16 mouse cellular contexts compared by ENCODE assay signal in the genomic region with DNA sequence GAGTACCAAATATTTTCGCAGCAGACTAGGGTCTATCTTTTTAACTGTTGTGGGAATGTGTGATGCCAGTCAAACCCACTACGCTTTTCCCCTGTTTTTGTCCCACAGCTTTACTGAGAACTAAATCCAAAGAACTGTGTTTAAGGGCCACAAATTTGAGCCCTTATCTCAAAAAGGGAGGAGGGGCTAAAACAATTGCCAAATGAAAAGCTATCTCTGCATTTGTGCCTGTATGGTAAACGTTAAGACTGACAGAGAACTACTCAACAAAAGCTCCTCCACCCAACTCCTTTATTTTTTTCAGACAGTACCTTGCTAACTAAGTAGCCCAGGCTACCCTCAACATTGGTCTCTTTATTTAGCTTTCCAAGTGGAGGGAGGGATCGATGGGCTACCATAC. TPM values are rescaled to one million over a fixed set of nuclear protein-coding genes. Genes with fewer than 3 reads are reported as not detected.
A peak's percentile ranks its signal among the peaks of the same experiment; 100 is the strongest.
DNase-seq lines count a peak whose midpoint lies in the region; ATAC-seq and TF ChIP-seq lines count a peak whose summit lies in the region.
"Had no signal": no experiment of that assay in that cellular context is flagged by ENCODE, and none has a peak within 500 bp of the region (broad histone marks: within the 10 kb centered on the region; RNA-seq: fewer than 3 reads in every experiment).

No protein-coding gene starts in this region.

- peak overlapping the region; percentile 44; the same call in 1 of the 2 replicates for H3K27ac ChIP-seq in cerebellum, adult 2 months (ENCODE audit: insufficient read depth, low read length)
- H3K27ac ChIP-seq in hindbrain, postnatal 0 days = peak overlapping the region; percentile 67; the same call in 1 of the 2 replicates
- H3K27ac ChIP-seq in hindbrain, embryonic 11.5 days (ENCODE audit: low read depth, low read length) = no peak overlapping the region
- H3K27ac ChIP-seq in neural tube, embryonic 13.5 days (replicated peaks) = peak overlapping the region; percentile 33; the same call in 1 of the 2 replicates
- H3K27ac ChIP-seq: limb, embryonic 13.5 days had no signal

- no peak overlapping the region for H3K4me2 ChIP-seq in hindbrain, postnatal 0 days (ENCODE audit: low read depth, low read length)
- no peak overlapping the region for H3K4me2 ChIP-seq in hindbrain, embryonic 11.5 days (replicated peaks; ENCODE audit: low read depth, low read length)
- no peak overlapping the region for H3K4me2 ChIP-seq in neural tube, embryonic 13.5 days
- H3K4me2 ChIP-seq: limb, embryonic 13.5 days had no signal

- DNase-seq in cerebellum, adult 2 months = no peak
- no peak for DNase-seq in cerebellum, adult 18-20 months
- DNase-seq in hindbrain, postnatal 0 days (ENCODE audit: low spot score) = no peak
- no peak for DNase-seq in hindbrain, embryonic 11.5 days (ENCODE audit: low spot score)
- DNase-seq in neural tube, embryonic 10.5 days (ENCODE audit: extremely low spot score, low spot score) = no peak
- DNase-seq in frontal cortex, postnatal 25 days (ENCODE audit: low spot score in 2 of 2) = no peak
- no peak for DNase-seq in adipocyte (ENCODE audit: low spot score)
- DNase-seq: adrenal gland, adult 2 months; lung, postnatal 14 days; thymus, postnatal 25 days had no signal

- H3K9me3 ChIP-seq in hindbrain, postnatal 0 days (ENCODE audit: low read length) = no peaks in the 10 kb centered on the region
- no peaks in the 10 kb centered on the region for H3K9me3 ChIP-seq in hindbrain, embryonic 11.5 days (ENCODE audit: control insufficient read depth, low read length)
- H3K9me3 ChIP-seq in neural tube, embryonic 13.5 days = no peaks in the 10 kb centered on the region
- H3K9me3 ChIP-seq: limb, embryonic 13.5 days had no signal

- ATAC-seq in hindbrain, postnatal 0 days = no peak
- ATAC-seq in hindbrain, embryonic 11.5 days (ENCODE audit: low FRiP score) = no peak
- no peak for ATAC-seq in neural tube, embryonic 13.5 days (ENCODE audit: low read depth)

- H3K4me1 ChIP-seq in cerebellum, adult 2 months (ENCODE audit: control insufficient read depth, insufficient read depth, low read length) = no peaks in the 10 kb centered on the region; the same call in 1 of the 2 replicates
- no peaks in the 10 kb centered on the region for H3K4me1 ChIP-seq in hindbrain, postnatal 0 days (ENCODE audit: insufficient read depth, low read length)
- H3K4me1 ChIP-seq in hindbrain, embryonic 11.5 days (replicated peaks; ENCODE audit: control insufficient read depth, insufficient read depth, low read length) = no peaks in the 10 kb centered on the region
- H3K4me1 ChIP-seq in neural tube, embryonic 13.5 days (replicated peaks) = no peaks in the 10 kb centered on the region
- H3K4me1 ChIP-seq: limb, embryonic 13.5 days had no signal

- peaks cover 19% of the 10 kb centered on the region for H3K36me3 ChIP-seq in hindbrain, postnatal 0 days (ENCODE audit: insufficient read depth, low read length)
- peaks cover 10% of the 10 kb centered on the region; the same call in 1 of the 2 replicates for H3K36me3 ChIP-seq in hindbrain, embryonic 11.5 days (ENCODE audit: control insufficient read depth, insufficient read depth, low read length)
- peaks cover 52% of the 10 kb centered on the region for H3K36me3 ChIP-seq in neural tube, embryonic 13.5 days

- no peak for TF ChIP-seq POLR2A in cerebellum, adult 2 months (IDR thresholded peaks at IDR 0.05; ENCODE audit: borderline replicate concordance, insufficient read depth, low read length)

- H3K4me3 ChIP-seq in cerebellum, adult 2 months (replicated peaks; ENCODE audit: insufficient read depth, low read depth, low read length) = no peak overlapping the region
- H3K4me3 ChIP-seq in hindbrain, postnatal 0 days (ENCODE audit: low read length) = no peak overlapping the region
- no peak overlapping the region for H3K4me3 ChIP-seq in hindbrain, embryonic 11.5 days (ENCODE audit: low read depth, low read length)
- no peak overlapping the region for H3K4me3 ChIP-seq in neural tube, embryonic 13.5 days
- H3K4me3 ChIP-seq: limb, embryonic 13.5 days had no signal

- WGBS in cerebellum, adult 2 months = 78% methylated on average over 4 of the region's 4 CpGs
- WGBS in hindbrain, postnatal 0 days = 82% methylated on average over 4 of the region's 4 CpGs
- WGBS in hindbrain, embryonic 11.5 days = 92% methylated on average over 4 of the region's 4 CpGs
- 89% methylated on average over 4 of the region's 4 CpGs for WGBS in neural tube, embryonic 13.5 days

- no peak for TF ChIP-seq CTCF in cerebellum, adult 2 months (IDR thresholded peaks at IDR 0.05; ENCODE audit: borderline replicate concordance, insufficient read depth, low read depth, low read length)
- no peak for TF ChIP-seq CTCF in hindbrain, postnatal 0 days (IDR thresholded peaks at IDR 0.05; ENCODE audit: low read depth)

- H3K27me3 ChIP-seq in cerebellum, adult 2 months (ENCODE audit: control insufficient read depth, insufficient read depth, low read length) = no peaks in the 10 kb centered on the region
- no peaks in the 10 kb centered on the region for H3K27me3 ChIP-seq in hindbrain, postnatal 0 days (ENCODE audit: insufficient read depth, low read length)
- H3K27me3 ChIP-seq in hindbrain, embryonic 11.5 days (ENCODE audit: control insufficient read depth, insufficient read depth, low read length) = no peaks in the 10 kb centered on the region
- no peaks in the 10 kb centered on the region for H3K27me3 ChIP-seq in neural tube, embryonic 13.5 days
- H3K27me3 ChIP-seq: limb, embryonic 13.5 days had no signal

- no peak overlapping the region for H3K9ac ChIP-seq in hindbrain, postnatal 0 days (replicated peaks; ENCODE audit: low read length)
- H3K9ac ChIP-seq in hindbrain, embryonic 11.5 days (ENCODE audit: low read depth, low read length) = no peak overlapping the region
- no peak overlapping the region for H3K9ac ChIP-seq in neural tube, embryonic 13.5 days
- H3K9ac ChIP-seq: limb, embryonic 13.5 days had no signal

RNA-seq across cellular contexts. Expression of a gene that starts 12.6 kb away (rescaled TPM):
- 34.7 and 35.6 TPM in 2 replicates for polyA plus RNA-seq in cerebellum, adult 2 months (2012; rRNA removed)
- 33.5 and 41.5 TPM in 2 replicates for total RNA-seq in hindbrain, postnatal 0 days (2014; rRNA removed)
- polyA plus RNA-seq in hindbrain, postnatal 0 days (2015; fragmentation: Nextera tagmentation; extraction: Ambion mirVana) = 36.6 and 37.4 TPM in 2 replicates
- polyA plus RNA-seq in hindbrain, embryonic 11.5 days (2014; fragmentation: Nextera tagmentation; extraction: Ambion mirVana) = 156 and 159 TPM in 2 replicates
- 76.0 and 77.6 TPM in 2 replicates for polyA plus RNA-seq in neural tube, embryonic 13.5 days (2015; fragmentation: Nextera tagmentation; extraction: Ambion mirVana)

RNA-seq across cellular contexts. Expression of a gene that starts 12.7 kb away (rescaled TPM):
- 18.6 and 18.8 TPM in 2 replicates for polyA plus RNA-seq in cerebellum, adult 2 months (2012; rRNA removed)
- total RNA-seq in hindbrain, postnatal 0 days (2014; rRNA removed) = 16.4 and 19.4 TPM in 2 replicates
- polyA plus RNA-seq in hindbrain, postnatal 0 days (2015; fragmentation: Nextera tagmentation; extraction: Ambion mirVana) = 12.8 and 13.8 TPM in 2 replicates
- 36.6 and 37.8 TPM in 2 replicates for polyA plus RNA-seq in hindbrain, embryonic 11.5 days (2014; fragmentation: Nextera tagmentation; extraction: Ambion mirVana)
- 18.1 and 19.7 TPM in 2 replicates for polyA plus RNA-seq in neural tube, embryonic 13.5 days (2015; fragmentation: Nextera tagmentation; extraction: Ambion mirVana)

RNA-seq across cellular contexts. Expression of a gene that starts 12.9 kb away (rescaled TPM):
- 890 and 950 TPM in 2 replicates for polyA plus RNA-seq in cerebellum, adult 2 months (2012; rRNA removed)
- total RNA-seq in hindbrain, postnatal 0 days (2014; rRNA removed) = 185 and 210 TPM in 2 replicates
- 145 and 157 TPM in 2 replicates for polyA plus RNA-seq in hindbrain, postnatal 0 days (2015; fragmentation: Nextera tagmentation; extraction: Ambion mirVana)
- 11.7 and 13.1 TPM in 2 replicates for polyA plus RNA-seq in hindbrain, embryonic 11.5 days (2014; fragmentation: Nextera tagmentation; extraction: Ambion mirVana)
- polyA plus RNA-seq in neural tube, embryonic 13.5 days (2015; fragmentation: Nextera tagmentation; extraction: Ambion mirVana) = 29.5 and 30.4 TPM in 2 replicates

RNA-seq across cellular contexts. Expression of a gene that starts 24.9 kb away (rescaled TPM):
- 0.11 TPM in 2 replicates for polyA plus RNA-seq in cerebellum, adult 2 months (2012; rRNA removed)
- total RNA-seq in hindbrain, postnatal 0 days (2014; rRNA removed) = 0.40 TPM in 1 of 2 replicates, not detected in the other
- not detected in 2 replicates for polyA plus RNA-seq in hindbrain, postnatal 0 days (2015; fragmentation: Nextera tagmentation; extraction: Ambion mirVana)
- polyA plus RNA-seq in hindbrain, embryonic 11.5 days (2014; fragmentation: Nextera tagmentation; extraction: Ambion mirVana) = 0.17 TPM in 1 of 2 replicates, not detected in the other
- polyA plus RNA-seq in neural tube, embryonic 13.5 days (2015; fragmentation: Nextera tagmentation; extraction: Ambion mirVana) = not detected in 2 replicates
- total RNA-seq: adrenal gland, adult 2 months; heart, postnatal 25 days had no signal
- polyA plus RNA-seq: adrenal gland, adult 2 months; intestine, embryonic 14.5 days; kidney, embryonic 14.5 days; large intestine, adult 2 months; limb, embryonic 13.5 days had no signal

RNA-seq across cellular contexts. Expression of a gene that starts 29.0 kb away (rescaled TPM):
- 32.4 and 33.5 TPM in 2 replicates for polyA plus RNA-seq in cerebellum, adult 2 months (2012; rRNA removed)
- total RNA-seq in hindbrain, postnatal 0 days (2014; rRNA removed) = 8.6 and 10.9 TPM in 2 replicates
- 35.4 and 41.4 TPM in 2 replicates for polyA plus RNA-seq in hindbrain, postnatal 0 days (2015; fragmentation: Nextera tagmentation; extraction: Ambion mirVana)
- 15.0 and 20.6 TPM in 2 replicates for polyA plus RNA-seq in hindbrain, embryonic 11.5 days (2014; fragmentation: Nextera tagmentation; extraction: Ambion mirVana)
- 22.6 and 27.5 TPM in 2 replicates for polyA plus RNA-seq in neural tube, embryonic 13.5 days (2015; fragmentation: Nextera tagmentation; extraction: Ambion mirVana)
